Mouse (Mus musculus): Measurements from ENCODE around the gene Umodl1.

DNA sequence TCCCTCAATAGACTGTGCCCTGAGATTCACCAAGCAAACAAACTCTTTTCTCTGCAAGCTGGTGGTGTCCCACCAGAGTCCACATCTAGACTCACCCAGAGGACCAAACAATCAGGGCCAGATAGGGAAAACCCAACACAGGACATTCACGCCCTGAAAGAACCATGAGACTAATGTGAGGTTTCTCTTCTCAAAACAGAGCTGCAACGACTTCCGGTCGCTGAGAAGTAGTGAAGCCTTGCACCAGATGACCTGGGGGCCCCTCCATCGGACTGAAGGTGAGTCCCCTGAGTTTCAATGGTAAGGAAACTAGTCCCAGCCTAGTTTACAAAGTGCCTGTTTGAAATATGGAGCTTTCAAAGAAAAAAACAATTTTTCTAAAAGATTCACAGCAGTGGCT lies 48.2 kb downstream of the Umodl1 start:
- TF ChIP-seq GATA1 (IDR thresholded peaks at IDR 0.05; ENCODE audit: low read length) (no peak), TAL1 (IDR thresholded peaks at IDR 0.05; ENCODE audit: low read length) (no peak)
